Mouse (Mus musculus) frontal cortex, postnatal 36 days (tissue): ENCODE results near the gene Irf4.

ENCODE experiments used
- DNase-seq, 2 experiments: peaks; one replicate each; pipeline ENCODE4 v3.0.0; 2022; ENCODE audit warnings: low spot score in 2 of 2

The Irf4 gene

GRCm38 (mm10) chr13:30801886-30802285 is 52.9 kb downstream of the Irf4 start:
- DNase-seq, result no peak

DNA sequence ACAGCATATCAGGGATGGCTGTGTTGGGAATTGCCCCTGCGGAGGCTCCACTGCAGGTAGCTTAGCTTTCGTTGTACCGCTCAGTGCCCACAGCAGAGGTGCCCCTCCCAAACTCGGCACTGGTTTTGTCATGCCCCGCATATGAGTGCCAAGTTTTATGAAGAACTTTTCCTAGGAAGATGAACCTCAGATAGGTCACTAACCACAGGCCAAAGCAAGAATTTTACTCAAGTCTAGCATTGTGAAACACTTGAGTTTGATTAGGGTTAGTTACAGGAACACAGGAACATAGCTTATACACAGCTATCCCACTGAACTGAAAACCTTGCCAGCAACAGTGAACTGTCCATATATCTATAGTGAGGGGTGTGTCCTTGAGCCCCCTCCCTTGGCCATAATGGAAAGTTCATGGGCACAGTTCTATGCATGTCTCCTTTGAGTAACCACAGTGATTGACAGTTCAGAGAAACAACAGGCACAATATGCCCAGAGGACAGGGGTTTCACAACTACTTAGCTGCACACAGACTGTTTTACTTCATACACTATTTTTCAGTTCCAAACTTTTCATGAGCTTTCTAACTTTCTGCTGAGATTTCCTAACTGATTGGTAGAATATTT is 53.4 kb downstream of the Irf4 start:
- DNase-seq, result no peak

- DNase-seq, result no peak
These were observed 60.2 kb downstream of the Irf4 start for GRCm38 (mm10) chr13:30809240-30809639.

GRCm38 (mm10) chr13:30813464-30813863 is 64.4 kb downstream of the Irf4 start:
- DNase-seq, result no peak

DNA sequence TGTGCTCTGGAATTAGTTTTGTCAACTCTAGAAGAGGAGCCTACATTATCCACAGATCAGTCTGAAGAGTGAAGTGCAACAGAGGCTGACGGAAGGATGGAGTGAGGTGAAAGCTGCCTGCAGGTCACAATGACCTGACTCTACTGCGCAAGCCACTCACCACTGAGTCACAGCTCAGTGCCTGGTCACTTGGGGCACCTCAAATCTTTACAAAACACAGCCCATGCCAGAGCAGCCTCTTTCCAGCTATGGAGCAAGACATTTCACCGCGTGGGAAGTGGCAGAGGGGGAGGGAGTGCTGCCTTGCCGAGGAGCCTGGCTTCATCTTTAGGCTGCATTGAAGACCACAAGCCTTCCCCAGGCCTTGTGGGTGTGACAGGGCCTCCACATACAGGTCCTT is 65.2 kb downstream of the Irf4 start:
- no peak for DNase-seq
